Mouse (Mus musculus): ENCODE measurements around the gene Trim43c. TPM values are rescaled to one million over a fixed set of nuclear protein-coding genes. Genes with fewer than 3 reads are reported as not detected.
A peak's percentile ranks its signal among the peaks of the same experiment; 100 is the strongest.
"Not testable (repeated sequence)": the region's sequence is repeated elsewhere in the genome, so short reads cannot be mapped to it uniquely, and the experiment has no call there.

Trim43c gene
- under 1 TPM in 1 of 2 experiments, not detected in 1; 0.18 TPM for total RNA-seq (2021)
- long read RNA-seq, result 0 reads

DNA sequence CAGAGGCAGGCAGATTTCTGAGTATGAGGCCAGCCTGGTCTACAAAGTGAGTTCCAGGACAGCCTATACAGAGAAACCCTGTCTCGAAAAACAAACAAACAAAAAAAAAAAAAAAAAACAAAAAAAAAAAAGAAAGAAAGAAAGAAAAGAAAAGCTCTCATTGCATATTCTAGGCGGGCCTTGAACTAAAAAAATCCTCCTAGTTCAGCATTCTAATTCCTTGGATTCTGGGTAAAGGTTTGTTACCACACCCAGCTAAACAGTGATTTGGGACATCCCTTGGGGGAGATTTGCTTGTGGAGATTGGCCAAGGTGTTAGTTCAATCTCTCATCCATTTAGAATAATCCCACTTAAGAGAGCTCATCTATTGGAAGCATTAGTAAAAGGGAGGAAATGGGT, at the start of gene Trim43c:
Gene Trim43c, plus strand, starts transcription at position 301 of the 400 bp plus-strand sequence.
- not testable (repeated sequence) for DNase-seq (ENCODE audit: low spot score in 2 of 2)

DNA sequence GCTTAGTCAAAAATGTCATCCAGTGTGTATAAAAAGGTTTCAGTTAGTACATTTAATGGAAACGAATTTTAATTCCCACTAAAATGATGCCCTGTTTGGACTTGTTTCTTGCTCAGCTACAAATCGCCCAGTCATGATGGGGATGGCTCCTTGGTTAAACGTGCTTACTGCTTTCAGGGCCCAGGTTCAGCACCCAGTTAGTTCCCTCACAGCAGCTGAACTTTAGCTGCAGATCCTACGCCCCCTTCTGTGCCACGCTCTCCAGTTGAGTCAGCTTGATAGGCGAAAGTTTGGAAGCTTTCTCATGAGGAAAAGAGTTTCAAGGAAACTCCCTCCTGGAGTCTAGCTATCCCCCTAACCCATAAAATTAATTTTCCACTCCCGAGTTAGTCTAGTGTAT, 14.1 kb downstream of the Trim43c start:
- DNase-seq (ENCODE audit: low spot score in 2 of 2), result not testable (repeated sequence)

GRCm38 (mm10) chr9:88858566-88859492, 19.9 kb downstream of the Trim43c start:
- DNase-seq (ENCODE audit: low spot score in 2 of 2), result peak; percentile 75 to 85

Other genes with a start within 250 kb of the Trim43c start
- gene Mthfsl, start 118.9 kb upstream of the Trim43c start, total RNA-seq (2021), result 10 to 100 TPM; 28.8 to 40.8 TPM
- gene Bcl2a1d, start 107.2 kb upstream of the Trim43c start, total RNA-seq (2021), result under 1 TPM in 1 of 2 experiments, not detected in 1; 0.62 TPM
- not detected for gene Bcl2a1a, start 117.7 kb downstream of the Trim43c start, total RNA-seq (2021)